23 mouse cellular contexts compared by ENCODE assay signal in the genomic region with DNA sequence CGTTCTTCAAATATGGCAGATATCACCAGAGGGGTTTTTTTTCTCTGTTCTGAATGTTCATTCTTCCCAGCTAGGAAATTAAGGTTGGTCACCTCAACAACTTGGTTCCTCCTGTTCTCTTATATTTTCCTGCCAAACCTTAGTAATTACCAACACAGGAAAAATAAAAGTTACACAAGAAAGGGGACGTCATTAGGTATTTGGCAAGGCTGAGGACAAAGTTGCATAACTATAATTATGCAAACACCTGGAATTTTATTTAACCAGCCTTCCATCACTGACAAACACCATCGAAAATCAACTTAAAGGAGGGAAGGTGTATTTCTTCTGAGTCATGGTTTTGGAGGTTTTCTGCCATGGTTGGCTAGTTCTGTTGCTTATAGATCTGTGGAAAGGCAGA. TPM values are rescaled to one million over a fixed set of nuclear protein-coding genes. Genes with fewer than 3 reads are reported as not detected.
DNase-seq lines count a peak whose midpoint lies in the region; ATAC-seq and TF ChIP-seq lines count a peak whose summit lies in the region.
"Had no signal": no experiment of that assay in that cellular context is flagged by ENCODE, and none has a peak within 500 bp of the region (broad histone marks: within the 10 kb centered on the region; RNA-seq: fewer than 3 reads in every experiment).

No protein-coding gene starts in this region.

- H3K9me3 ChIP-seq in liver, postnatal 0 days (ENCODE audit: low read length): no peaks in the 10 kb centered on the region
- H3K9me3 ChIP-seq: embryonic facial prominence, embryonic 13.5 days; embryonic facial prominence, embryonic 15.5 days; forebrain, embryonic 10.5 days; forebrain, embryonic 12.5 days had no signal

- no peak overlapping the region; the same call in 1 of the 2 replicates for H3K27ac ChIP-seq in liver, postnatal 0 days (ENCODE audit: low read depth)
- H3K27ac ChIP-seq: embryonic facial prominence, embryonic 13.5 days; embryonic facial prominence, embryonic 15.5 days; forebrain, embryonic 10.5 days; forebrain, embryonic 12.5 days had no signal

- no peak overlapping the region for H3K4me3 ChIP-seq in liver, postnatal 0 days (ENCODE audit: low read depth, low read length)
- H3K4me3 ChIP-seq: embryonic facial prominence, embryonic 13.5 days; embryonic facial prominence, embryonic 15.5 days; erythroblast, embryonic 14.5 days; forebrain, embryonic 10.5 days; forebrain, embryonic 12.5 days had no signal

- H3K36me3 ChIP-seq in liver, postnatal 0 days (replicated peaks; ENCODE audit: insufficient read depth, low read length): no peaks in the 10 kb centered on the region
- H3K36me3 ChIP-seq: embryonic facial prominence, embryonic 13.5 days; embryonic facial prominence, embryonic 15.5 days; forebrain, embryonic 10.5 days; forebrain, embryonic 12.5 days had no signal

- no peak overlapping the region for H3K4me2 ChIP-seq in liver, postnatal 0 days (ENCODE audit: low read depth, low read length)
- H3K4me2 ChIP-seq: embryonic facial prominence, embryonic 13.5 days; embryonic facial prominence, embryonic 15.5 days; forebrain, embryonic 12.5 days had no signal

- TF ChIP-seq CTCF in liver, postnatal 0 days (IDR thresholded peaks at IDR 0.05; ENCODE audit: low read depth): no peak

- no peaks in the 10 kb centered on the region for H3K4me1 ChIP-seq in liver, postnatal 0 days (ENCODE audit: insufficient read depth)
- H3K4me1 ChIP-seq: embryonic facial prominence, embryonic 15.5 days; forebrain, embryonic 10.5 days had no signal

- DNase-seq in liver, postnatal 0 days: no peak
- DNase-seq in liver: no peak
- peak; percentile 39 for DNase-seq in lung, postnatal 25 days (ENCODE audit: low spot score)
- no peak for DNase-seq in lung, postnatal 14 days
- DNase-seq: adrenal gland, adult 2 months; adrenal gland, postnatal 10 days; adrenal gland, postnatal 25 days; cerebellum, adult 11 months; cerebellum, adult 18-20 months; cerebellum, adult 8-10 months; cerebellum, adult 9-11 months; cerebellum, postnatal 14 days; cerebellum, postnatal 36 days; embryo, embryonic 11 days had no signal

- ATAC-seq in liver, postnatal 0 days: peak; percentile 53; the same call in 1 of the 2 replicates
- ATAC-seq: forebrain, embryonic 14.5 days; forebrain, embryonic 16.5 days had no signal

- TF ChIP-seq EP300 in liver, postnatal 0 days (IDR thresholded peaks at IDR 0.05; ENCODE audit: low read depth): peak; percentile 35; the same call in 1 of the 2 replicates

- 60% methylated on average over 3 of the region's 3 CpGs for WGBS in liver, postnatal 0 days (ENCODE audit: insufficient replicate concordance)

- no peak overlapping the region for H3K9ac ChIP-seq in liver, postnatal 0 days (replicated peaks)
- H3K9ac ChIP-seq: embryonic facial prominence, embryonic 13.5 days; embryonic facial prominence, embryonic 15.5 days; forebrain, embryonic 12.5 days had no signal

- no peaks in the 10 kb centered on the region for H3K27me3 ChIP-seq in liver, postnatal 0 days (ENCODE audit: insufficient read depth, low read length)
- H3K27me3 ChIP-seq: embryonic facial prominence, embryonic 13.5 days; embryonic facial prominence, embryonic 15.5 days; forebrain, embryonic 12.5 days had no signal

RNA-seq across cellular contexts. Expression of gene Them5, which starts 3.4 kb away (rescaled TPM):
- polyA plus RNA-seq in liver, postnatal 0 days (2015; fragmentation: Nextera tagmentation; extraction: Ambion mirVana): not detected in 2 replicates
- polyA plus RNA-seq: adrenal gland, adult 2 months; C2C12; embryonic facial prominence, embryonic 11.5 days; erythroblast, embryonic 14.5 days; forebrain, embryonic 10.5 days had no signal

RNA-seq across cellular contexts. Expression of gene C2cd4d, which starts 23.7 kb away (rescaled TPM):
- polyA plus RNA-seq in liver, postnatal 0 days (2015; fragmentation: Nextera tagmentation; extraction: Ambion mirVana): 0.24 and 0.34 TPM in 2 replicates
- polyA plus RNA-seq: C2C12; erythroblast, embryonic 14.5 days had no signal

RNA-seq across cellular contexts. Expression of gene Them4, which starts 28.6 kb away (rescaled TPM):
- polyA plus RNA-seq in liver, postnatal 0 days (2015; fragmentation: Nextera tagmentation; extraction: Ambion mirVana): 15.6 and 16.3 TPM in 2 replicates
- polyA plus RNA-seq: erythroblast, embryonic 14.5 days had no signal

RNA-seq across cellular contexts. Expression of gene Rorc, which starts 34.1 kb away (rescaled TPM):
- 5.4 and 6.6 TPM in 2 replicates for polyA plus RNA-seq in liver, postnatal 0 days (2015; fragmentation: Nextera tagmentation; extraction: Ambion mirVana)
- polyA plus RNA-seq: erythroblast, embryonic 14.5 days had no signal

RNA-seq across cellular contexts. Expression of gene Lingo4, which starts 59.8 kb away (rescaled TPM):
- 0.38 and 0.46 TPM in 2 replicates for polyA plus RNA-seq in liver, postnatal 0 days (2015; fragmentation: Nextera tagmentation; extraction: Ambion mirVana)
- polyA plus RNA-seq: erythroblast, embryonic 14.5 days had no signal
